Mouse (Mus musculus) hematopoietic stem cell, adult 5-6 weeks (primary cell): Measurements from ENCODE around the gene Ecsit. TPM values are rescaled to one million over a fixed set of nuclear protein-coding genes. Genes with fewer than 3 reads are reported as not detected.
A peak's percentile ranks its signal among the peaks of the same experiment; 100 is the strongest.
"Not testable (repeated sequence)": the region's sequence is repeated elsewhere in the genome, so short reads cannot be mapped to it uniquely, and the experiment has no call there.

ENCODE experiments used
- ATAC-seq, 2 experiments: fragments of 125-278 bp in 1 of 2; replicated peaks in 1 of 2; 2 replicates each; pipeline ENCODE4 v1.8.0; 2016 to 2017; ENCODE audit warnings: inconsistent platforms in 2 of 2, mild to moderate bottlenecking in 2 of 2, moderate number of reproducible peaks in 2 of 2, low read depth in 1 of 2, moderate TSS enrichment in 1 of 2; ENCODE audit not compliant: low FRiP score in 2 of 2, poor library complexity in 2 of 2, severe bottlenecking in 2 of 2, insufficient read depth in 1 of 2, low TSS enrichment in 1 of 2
- total RNA-seq: library from RNA; stranded (forward); fragments of 172-1452, 232-1000 nt; gene quantifications from 2 replicates; pipeline ENCODE4 v1.2.3, GENCODE M21; 2017

Gene Ecsit
- total RNA-seq, 1 experiment from 2014 or later = 17.7 TPM

DNA sequence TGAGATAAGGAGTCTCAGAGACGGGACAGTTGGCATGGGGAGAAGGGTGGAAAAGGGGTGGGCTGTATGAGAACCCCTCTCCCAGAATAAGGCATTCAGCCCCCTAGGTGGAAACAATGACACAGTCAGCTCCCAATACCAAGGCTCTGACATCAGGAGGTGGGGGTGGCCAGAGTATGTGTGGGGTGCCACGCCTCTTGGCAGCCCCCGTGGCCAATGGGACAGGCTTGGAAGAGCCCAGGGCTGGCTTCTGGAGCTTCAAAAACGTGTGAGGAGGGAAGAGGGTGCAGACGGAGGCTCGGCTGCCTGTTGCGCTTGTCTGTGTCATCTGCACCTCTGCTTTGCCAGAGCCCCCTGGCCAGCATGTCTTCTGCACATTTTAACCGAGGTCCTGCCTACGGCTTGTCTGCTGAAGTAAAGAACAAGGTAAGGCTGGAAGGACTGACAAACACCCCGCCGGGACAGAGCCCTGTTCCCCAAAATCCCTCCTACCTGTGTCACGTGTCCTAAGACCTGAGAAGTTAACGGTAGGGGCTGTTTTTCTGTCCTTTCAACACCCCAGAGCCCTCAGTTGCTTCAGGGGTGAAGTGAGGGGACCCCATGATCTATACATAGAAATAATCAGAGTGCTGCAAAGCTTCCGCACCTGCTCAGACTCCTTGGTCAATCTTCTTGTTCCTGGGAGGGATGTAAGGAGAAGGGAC is 13.9 kb upstream of the Ecsit start, which contains the start of gene Cnn1:
TSS of gene Cnn1 (plus strand) at position 224 of the 704 bp plus-strand sequence.
- ATAC-seq = 0 out of 4 replicates have a peak, but pooled peaks of 1 of the 2 experiments have one; percentile 17

DNA sequence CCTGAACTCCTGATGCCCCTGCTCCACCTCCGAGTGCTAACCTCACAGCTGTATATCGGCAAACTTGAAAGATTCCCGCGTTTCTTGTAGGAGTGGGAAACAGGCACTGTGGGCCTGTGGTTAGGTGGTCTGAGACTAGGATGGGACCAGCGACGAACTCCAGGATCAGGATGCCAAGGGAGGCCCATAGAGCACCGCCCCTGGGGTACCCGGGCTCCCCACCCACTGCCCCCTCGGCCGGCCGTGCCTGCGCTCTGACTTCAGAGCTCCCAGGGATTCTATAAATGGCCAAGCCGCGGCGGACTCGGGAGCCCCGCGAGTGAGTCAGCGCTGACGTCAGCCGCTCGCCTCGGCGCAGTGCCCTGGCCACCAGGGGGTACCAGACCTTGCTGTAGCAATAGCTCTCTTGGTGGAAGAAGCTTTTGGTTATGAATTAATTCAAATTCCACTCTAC is 10.6 kb upstream of the Ecsit start:
- peak; percentile 94 to 98 for ATAC-seq

DNA sequence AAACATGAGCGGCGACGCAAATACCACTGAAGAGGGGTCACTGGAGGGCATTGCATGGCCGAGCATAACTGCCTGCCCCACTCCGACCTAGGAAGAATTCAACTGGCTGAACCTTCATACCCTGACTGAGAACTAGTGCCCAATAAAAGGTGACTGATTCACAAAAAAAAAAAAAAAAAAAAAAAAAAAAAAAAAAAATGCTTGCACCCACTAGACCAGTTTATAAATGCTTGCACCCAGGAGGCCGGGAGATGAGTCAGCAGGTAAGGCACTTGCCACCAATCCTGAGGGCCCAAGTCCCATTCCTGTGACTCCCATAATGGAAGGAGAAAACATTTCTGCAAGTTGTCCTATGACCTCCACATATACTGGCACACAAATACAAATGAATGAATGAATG is 7.5 kb upstream of the Ecsit start:
- ATAC-seq = no peak

DNA sequence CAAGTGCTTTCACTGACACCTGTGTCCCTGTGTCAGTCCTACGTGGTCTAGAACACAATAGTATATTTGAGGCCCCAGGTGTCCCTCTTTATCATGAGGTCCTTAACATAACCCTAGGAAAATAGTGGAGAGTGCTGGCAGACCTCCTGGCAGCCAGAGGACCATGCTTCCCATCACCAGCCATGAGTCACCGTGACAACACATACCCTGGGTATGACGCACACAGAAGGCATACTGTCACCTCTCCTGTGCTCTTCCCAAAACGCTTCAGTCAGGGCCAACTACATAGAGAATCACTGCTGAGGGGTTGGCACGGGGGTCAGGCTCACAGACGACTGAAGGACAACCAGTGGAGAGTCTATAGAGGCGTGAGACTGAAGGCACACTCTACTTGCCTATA is 4.7 kb upstream of the Ecsit start:
- no peak for ATAC-seq

DNA sequence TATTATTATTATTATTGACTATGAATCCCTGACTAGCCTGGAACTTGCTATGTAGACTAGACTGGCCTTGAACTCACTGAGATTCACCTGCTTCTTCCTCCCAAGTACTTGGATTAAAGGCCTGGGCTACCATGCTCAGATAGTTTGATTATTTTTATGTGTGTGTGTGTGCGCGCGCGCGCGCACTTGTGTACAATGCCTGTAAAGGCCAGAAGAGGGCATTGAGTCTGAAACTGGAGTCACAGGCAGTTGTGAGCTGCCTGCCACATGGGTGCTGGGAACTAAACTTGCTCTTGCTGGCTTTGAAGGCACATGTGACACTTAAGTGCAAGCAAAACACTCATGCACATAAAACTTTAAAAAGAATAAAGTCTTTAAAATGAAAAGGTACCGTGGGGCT is 4.0 kb upstream of the Ecsit start:
- no peak for ATAC-seq

DNA sequence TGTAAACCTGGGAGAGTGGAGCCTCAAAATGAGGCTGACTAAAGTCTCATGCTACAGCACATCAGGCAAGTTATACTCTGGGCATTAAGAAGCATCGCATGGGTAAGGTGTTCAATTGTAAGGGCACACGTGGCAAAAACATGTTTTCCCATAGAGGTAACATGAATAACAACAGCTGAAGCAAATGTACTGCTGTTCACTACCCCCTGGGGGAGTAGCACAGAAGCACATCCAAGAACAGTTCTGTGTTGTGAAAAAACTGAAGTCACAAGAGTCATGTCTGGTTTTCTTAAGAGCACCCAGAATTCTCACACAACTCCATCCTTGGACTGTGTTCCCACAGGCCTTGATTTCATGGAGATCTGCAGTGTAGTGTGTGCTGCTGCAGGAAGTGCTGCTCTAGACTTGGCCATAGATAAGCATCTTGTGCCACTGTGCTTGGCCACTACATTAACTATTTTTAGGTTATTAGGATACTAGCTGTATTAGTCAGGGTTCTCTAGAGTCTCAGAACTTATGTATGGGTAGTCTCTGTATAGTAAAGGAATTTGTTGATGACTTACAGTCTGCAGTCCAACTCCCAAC is 1.9 kb upstream of the Ecsit start:
- ATAC-seq = no peak

DNA sequence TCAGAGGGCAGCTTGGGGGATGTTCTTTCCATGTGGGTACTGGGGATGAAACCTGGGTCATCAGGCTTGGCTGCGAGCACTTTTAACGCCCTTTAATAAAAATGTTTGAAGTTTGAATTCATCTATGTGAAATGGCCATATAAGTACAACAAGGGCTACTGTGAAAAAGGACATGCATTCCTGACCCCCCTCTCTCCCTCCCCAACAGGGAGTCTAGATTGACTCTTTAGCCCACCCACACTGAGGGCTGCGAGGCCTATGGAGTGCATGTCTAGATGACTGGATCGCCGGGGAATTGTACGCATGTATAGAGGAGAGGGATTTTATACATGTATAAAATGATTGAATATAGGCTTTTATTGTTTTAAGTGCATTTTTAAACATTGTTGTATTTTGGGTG is 774 bp upstream of the Ecsit start:
- ATAC-seq = no peak

DNA sequence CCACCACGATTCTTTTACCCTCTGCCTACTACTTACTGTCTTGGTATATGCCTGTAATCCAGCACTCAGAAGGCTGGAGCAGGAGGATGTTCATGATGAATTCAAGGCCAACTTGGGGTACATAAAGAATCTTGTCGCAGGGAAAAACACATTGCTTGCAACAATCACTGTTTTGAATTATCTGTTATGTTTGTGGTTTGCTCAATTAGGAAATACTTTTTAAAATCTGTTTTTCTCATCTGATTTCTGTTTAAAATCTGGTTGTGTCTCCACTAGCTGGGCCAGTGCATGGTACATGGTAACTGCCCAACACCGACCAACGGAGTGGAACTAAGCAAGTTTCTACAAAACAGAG is 594 bp downstream of the Ecsit start:
- ATAC-seq = no peak

DNA sequence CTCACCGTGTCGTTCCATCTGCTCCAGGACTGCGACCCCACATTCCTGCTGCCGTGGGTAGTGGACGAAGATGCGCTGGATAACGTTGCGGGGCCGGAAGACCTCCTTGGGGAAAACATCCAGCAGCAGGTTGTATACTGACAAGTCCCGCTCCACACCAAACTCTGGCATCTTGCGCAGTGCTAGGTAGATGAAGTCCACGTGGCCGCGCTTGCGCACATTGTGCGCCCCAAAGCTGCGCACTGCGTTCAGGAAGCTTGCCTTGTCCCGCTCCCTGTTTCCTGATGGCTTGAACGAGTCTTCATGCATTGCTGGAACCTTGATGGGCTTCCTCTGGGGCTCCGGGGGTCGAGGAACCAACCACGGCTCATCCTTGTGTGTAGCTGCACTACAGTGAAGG is 9.0 kb downstream of the Ecsit start:
- ATAC-seq = no peak

DNA sequence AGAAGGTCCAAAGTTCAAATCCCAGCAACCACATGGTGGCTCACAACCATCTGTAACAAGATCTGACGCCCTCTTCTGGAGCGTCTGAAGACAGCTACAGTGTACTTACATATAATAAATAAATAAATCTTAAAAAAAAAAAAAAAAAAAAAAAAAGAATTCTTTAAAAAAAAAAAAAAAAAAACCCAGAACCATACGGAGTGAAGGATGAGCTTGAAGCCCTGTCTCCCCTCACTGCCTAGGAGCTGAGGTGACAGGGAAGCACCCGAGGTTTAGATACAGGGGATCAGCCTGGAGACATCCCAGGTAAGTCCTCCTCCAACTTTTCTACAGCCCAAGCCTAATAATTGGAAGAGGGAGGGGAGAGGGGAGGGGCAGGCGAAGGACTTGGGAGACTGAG is 9.5 kb downstream of the Ecsit start:
- ATAC-seq = not testable (repeated sequence)

DNA sequence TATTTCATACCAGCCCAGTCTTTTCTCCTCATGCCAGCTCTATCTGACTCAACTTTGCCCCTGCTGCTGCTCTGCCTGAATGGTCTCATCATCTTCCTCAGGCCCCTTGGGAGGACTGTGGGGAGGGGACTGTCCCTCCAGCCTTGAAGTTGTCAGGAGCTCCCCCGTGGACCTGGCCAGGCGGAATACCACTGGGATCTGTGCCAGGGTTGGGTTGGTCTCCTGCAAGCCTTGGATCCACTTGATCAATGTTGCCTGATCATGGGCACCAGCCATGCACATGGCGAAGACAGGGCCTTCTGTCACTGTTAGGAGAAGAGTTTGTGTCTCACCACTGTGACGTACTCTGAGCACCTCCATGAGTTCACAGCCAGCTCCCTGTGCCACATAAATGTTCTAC is 13.0 kb downstream of the Ecsit start:
- no peak for ATAC-seq

DNA sequence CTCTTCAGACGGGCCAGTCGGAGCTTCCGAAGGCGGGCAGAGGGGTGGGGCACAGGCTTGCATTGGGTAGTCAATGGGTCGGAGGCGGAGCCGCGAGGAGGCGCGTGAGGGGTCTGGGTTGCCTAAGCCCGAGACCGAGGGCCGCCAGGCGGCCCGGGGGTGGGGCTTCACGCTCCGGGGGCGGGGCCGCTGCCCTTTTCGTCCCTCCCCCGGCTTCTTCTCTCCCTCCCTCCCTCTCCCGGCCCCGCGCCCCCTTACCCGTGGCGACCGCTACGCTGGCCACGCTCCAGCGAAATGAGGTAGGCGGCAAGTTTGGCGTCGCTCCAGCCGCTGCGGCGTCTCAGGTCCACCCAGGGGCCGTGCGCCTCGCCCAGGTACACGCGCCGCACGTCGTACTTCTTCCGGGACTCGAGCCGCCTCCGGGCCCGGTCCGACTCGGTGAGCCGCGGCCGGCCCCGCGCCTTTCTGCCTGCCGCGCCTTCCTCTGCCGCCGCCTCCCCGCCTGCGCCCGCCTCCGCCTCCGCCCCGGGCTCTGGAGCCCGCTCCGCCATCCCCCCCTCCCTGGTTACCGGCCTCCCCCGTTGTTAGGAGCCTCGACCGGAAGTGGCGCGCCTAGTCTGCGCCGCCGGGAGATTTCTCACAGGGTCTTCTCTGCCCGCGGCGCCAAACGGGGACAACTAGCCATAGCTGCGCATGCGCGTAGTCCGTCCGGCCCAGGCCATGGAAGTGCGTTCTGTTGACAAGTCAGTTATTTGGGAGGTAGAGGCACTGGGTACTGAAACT is 14.3 kb downstream of the Ecsit start, which contains the start of the genes Gm49318 and Zfp653:
TSS of gene Gm49318 (minus strand) at position 469 of the 783 bp plus-strand sequence.
TSS of gene Zfp653 (minus strand) at position 586 of the 783 bp plus-strand sequence.
- ATAC-seq = peak; percentile 94 to 98

DNA sequence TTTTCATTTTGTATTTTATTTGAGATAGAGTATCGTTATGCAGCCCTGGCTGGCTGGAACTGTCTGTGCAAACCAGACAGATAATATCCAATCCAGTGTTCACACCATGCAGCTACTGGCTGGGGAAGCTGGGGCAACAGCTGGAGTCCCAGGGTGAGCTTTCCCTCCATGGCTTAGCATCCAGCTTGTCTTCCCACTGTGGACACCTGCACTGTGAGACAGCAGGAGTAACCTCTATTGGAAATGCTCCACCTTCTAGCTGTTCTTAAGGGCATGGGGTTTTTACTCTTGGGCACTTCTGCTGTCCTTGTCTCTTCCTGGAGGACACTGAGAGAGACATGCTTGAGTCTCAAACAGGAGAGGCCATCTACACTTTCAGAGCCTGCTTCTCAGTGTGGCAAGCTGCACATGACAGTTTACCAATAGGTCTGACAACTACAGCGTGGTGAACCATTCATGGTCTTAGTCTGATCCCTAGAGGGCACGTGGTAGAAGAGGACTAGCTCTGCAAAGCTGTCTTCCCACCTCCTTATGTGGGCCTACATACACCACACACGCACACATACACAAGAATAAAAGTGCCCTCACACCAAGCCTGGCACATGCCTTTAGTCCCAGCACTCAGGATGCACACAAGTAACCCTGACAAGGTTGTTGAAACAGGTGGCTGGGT is 15.2 kb downstream of the Ecsit start:
- ATAC-seq = no peak

DNA sequence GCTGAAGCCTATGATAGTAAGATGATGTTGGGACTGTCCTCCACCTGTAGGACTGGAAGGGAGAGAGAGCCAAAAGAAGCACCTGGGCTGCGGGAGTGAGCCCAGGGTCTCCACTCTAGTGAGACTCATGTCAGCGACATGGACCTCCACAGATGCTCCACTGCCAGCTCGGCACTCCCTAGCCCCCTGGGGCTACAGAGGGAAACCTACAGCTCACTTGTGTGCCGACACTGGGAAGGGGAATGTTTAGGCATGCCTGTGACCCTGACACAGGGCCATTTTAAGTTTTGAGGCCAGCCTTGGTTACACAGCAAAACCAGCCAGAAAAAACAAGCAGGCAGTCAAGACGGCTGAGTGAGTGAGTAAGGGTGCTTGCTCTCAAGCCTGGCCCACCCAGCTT is 18.0 kb downstream of the Ecsit start:
- no peak for ATAC-seq

DNA sequence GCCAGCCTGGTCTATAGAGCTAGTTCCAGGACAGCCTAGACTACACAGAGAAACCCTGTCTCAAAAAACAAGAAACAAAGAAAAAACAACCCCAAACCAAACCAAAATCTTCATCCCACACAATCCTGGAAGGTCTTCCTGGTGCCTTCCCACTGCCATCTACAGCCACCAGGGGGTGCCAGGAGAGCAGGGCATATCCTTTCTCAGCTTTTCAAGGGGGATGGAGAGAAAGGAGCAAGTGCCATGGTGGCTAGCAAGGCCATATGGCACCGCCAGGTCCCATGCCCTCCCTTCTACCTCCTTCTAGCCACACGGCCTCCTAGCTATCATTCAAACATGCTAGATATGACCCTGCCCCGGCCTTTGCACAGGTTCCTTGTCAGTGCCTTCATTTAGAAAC is 18.8 kb downstream of the Ecsit start:
- ATAC-seq = no peak

DNA sequence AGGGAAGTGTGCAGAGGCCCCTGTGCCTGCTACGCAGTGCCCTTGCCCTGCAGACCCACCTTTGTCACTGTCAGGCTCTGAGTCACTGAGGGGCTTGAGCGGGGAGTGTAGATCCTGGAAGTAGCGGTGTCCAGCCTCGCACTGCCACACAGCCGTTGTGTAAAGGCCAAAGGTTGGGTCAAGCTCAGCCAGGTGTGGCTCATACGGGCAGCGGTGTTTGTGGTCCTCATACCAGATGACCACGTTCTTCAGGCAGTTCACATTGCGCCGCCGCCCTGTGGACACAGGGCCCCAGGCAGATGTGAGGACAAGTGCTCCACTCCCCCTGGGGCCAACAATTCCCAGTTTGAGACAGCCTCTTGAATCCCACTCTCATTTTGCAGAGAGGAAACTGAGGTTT is 19.6 kb downstream of the Ecsit start:
- no peak for ATAC-seq

DNA sequence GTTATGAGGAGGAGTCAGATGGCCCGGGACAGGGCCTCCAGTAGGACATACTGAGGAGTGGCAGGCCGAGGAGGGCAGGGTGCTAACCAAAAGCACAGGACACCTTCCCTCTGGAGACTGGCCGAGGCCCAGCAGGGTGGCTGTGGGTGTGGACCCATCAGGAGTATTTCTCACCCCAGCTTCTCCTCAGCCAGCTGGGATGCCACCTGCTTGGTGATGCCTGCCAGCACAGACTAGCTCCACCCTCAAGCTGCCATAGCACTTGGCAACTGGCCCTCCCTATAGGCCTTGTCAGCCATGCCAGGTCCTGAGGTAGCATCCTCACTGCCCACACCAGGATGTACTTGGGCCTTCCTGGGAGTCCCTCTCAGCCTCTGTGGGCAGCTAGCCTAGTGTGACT is 20.9 kb downstream of the Ecsit start:
- no peak for ATAC-seq

DNA sequence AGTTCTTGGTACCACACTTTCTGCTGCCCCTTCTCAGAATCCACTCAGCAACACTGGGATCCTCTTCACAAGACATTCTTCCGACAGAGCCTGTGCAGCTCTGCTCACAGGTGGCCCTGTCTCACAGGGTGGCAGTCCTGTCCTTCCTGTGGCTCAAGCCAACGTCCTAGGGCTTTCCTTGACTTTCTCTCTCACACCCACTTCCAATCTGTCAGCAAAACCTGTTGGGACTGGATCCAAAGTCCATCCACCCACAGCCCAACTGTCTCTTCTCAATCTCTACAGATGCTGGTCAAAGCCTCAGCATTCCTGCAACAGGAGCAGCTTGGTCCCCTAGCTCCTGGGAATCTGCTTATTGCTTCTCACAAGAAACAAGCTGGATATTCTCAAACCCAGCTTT is 23.9 kb downstream of the Ecsit start:
- no peak for ATAC-seq
